Mouse (Mus musculus): ENCODE measurements around the gene Hip1.
A peak's percentile ranks its signal among the peaks of the same experiment; 100 is the strongest.

Gene Hip1

DNA sequence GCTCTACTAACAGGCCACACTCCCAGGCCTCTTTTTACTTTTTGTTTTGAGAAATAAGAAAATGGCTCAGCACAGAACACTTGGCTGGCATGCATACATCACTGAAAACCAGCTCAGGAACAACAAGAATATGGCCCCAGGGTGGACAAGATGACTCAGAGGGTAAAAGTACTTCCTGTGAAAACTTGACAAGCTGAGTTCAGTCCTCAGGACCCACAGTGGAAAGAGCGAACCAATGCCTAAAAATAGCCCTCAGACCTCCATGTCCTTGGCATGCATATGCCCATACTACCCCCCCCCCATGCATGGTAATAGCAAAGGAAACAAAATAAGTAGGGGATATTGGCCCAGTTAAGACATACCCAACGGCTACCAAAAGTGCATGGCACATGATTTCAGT is 15.0 kb downstream of the Hip1 start:
- DNase-seq, result no peak

DNA sequence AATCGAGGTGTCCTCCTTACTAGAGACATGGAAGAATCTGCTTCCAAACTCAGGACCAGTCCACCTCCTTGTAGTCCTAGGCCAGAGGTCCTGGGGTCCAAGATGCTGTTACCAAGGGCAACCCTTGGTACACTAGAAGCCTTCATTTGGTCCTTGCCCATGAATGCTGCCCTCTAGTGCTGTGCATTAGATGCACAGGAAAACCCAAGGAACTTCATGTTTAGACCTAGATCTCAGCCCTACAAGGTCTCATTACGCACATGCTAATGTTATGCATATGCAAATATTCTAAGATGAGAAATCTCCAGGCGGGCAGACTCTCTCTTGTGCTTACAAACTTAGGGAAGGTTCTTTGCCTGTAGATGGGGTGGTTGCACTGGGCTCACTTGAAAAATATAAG is 15.6 kb downstream of the Hip1 start:
- DNase-seq, result no peak

DNA sequence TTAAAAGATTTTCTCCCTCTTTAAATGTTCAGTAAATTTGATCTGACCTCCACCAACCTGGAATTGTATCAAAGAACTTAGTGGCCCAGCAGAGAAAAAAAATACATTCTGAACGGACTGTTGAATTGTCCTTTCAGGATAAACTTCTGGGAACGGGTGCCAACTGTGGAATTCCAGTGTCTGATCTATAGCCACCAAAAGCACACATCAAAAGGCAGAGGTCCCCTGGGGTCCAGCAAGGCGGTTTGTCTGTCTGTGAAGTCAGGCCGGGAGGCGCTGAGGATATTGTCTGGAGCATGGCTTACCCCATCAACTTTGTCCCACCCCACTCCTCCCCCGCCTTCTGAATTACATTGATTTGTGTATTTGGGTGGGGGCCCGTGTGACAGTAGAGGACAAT is 16.9 kb downstream of the Hip1 start:
- DNase-seq, result no peak

DNA sequence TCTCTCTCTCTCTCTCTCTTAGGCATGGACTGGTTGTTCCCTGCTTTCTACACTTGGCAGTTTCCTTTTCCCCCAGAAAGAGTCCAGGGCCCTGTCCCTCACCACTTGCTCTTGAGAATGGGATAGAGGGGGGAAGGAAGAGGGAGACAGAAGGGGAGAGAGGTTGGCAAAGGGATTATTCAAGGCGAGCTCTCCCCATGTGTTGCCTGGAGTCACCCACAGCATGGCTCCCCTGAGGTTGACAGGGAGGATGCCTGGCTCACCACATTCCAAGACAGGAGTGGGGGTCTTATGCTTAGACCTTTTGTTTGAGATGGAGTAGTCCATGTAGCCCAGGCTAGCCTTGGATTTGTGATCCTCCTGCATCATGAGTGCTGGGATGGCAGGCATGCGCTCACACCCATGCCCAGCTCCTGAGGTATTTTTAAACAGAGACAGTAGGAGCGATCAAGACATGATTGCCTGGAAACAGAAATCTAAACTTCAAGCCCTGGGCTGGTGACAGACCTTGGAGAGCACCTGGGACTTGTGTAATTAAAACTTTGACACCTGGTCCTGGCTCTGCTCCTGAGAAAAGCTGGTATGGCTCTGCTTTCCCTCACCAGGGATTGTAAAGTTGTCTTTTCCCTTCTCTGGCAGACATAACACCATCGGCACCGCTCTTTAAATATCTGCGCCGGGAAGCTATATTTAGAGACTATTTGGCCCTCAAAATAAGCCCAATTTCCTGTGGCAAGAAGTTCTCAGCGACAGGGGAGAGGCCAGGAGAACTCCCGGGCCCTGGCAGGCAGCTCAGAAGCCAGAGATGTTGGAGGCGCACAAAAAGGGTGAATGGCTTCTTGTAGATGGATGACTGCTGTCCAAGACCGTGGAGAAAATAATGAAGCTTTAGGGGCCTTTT is 20.0 kb downstream of the Hip1 start:
- no peak for DNase-seq

DNA sequence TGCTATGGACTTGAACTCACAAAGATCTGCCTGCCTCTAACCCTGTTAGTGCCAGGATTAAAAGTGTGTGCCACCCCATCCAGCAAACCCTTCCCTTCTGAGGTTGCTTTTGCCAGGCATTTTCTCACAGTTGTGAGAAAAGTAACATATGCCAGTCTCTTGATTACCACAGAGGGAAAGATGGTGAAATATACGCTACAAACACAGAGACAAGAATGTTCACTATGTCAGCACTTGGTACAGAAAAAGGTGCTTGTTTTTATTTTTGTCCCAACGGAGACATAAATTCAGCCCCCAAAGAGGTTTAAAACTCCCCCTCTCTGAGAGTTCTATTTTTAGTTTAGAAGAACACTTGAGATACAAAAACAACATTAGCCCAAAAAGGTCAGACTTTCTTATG is 20.8 kb downstream of the Hip1 start:
- no peak for DNase-seq

DNA sequence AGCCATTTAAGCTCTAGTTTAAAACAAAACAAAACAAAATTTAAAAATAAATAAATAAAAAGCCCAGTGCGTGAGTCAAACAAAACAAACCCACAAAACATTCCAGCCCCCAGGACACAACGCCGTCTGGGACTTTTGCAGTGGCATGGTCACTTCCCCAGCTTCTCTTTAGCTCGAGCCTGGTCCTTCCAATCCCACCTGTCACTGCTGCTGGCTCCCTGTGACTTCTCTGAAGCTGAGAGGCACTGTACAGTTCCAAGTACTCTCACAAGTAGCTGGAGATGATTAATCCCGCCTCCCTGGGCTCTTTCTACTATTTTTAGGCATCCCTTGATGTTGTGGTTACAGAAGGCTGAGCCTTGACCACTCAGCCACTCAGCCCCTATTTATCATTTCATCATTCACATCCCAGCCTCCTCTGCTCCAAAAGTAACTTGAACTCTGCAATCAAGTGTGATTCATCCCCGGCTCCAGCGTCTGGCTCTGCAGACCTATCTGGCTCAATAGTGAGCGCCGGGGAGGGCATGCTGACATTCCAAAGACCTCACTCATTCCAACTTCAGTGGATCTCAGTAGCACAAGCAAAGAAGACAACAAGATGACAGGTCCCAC is 22.7 kb downstream of the Hip1 start:
- no peak for DNase-seq

DNA sequence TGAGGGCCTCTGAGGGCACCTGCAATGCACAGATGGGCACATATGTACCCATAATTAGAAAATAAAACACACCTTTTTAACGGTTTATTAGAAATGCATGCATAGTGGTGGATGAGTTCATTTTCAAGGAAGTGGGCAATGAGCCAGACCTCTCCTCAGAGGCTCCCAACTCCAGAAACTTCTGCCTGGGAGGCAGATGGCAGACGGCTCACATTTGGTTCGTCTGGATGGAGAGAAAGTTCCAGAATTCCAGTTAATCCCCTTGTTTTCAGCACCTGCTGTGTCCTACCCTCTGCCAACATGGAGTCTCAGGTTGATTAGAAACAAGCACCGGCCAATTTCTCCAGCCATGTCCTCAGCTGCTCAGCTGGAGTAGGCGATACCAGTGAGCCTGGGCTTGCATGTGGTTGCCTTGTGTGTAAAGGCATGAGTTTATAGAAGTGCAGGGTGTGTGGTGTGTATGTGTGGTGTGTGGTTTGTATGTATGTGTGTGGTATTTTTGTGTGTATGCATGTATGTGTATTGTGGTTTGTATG is 27.5 kb downstream of the Hip1 start:
- DNase-seq, result no peak

DNA sequence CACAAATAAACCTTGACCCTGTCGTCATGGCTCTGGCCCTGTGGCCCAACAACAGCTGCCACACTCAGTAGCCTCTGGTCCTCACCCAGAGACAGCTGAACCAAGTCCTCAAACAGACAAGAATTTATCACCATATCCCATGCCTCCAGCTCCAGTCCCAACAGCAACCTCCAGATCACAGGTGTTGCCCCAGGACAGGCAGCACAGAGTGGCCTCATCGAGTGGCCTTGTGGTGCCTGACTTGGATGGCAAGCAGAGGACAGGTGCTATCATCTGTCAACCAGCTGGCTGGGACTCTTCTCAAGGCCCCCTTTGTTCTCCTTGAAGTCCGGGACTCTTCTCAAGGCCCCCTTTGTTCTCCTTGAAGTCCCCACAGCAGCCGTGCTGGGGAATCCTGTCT is 31.8 kb downstream of the Hip1 start:
- no peak for DNase-seq

DNA sequence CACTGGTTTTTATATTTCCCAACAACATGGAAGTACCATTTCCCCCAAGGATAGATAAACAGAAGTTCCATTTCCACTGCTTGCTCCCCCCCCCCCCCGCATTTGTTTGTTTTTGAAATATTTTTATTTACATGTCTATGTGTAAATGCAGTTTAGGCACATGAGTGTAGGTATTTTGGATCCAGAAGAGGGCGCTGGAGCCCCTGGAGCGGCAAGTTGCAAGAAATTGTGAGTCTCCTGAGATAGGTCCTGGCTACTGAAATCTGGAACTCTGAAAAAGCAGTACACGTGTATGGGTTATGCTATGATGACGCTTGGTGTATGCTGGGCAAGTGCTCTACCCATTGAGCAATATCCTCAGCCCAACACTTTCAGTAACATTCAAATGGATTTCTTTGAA is 33.8 kb downstream of the Hip1 start:
- DNase-seq, result no peak

DNA sequence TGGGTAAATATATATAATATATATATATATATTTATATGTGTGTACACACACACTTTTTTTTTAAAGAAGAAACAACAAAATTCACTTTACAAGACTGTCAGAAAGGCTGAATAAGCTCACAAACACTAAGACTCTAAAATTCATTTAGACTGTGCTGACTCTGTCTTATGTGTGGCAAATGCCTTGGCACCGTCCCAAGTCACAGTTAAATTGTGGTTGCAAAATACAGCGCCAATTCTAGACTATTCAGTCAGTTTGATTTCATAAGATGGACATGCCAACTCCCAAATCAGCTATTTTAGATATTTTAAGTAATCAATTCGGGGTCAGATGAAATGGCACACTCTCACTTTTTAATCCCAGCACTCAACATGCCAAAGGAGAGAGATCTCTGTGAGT is 36.6 kb downstream of the Hip1 start:
- peak in 1 of 2 experiments; percentile 25 for DNase-seq

DNA sequence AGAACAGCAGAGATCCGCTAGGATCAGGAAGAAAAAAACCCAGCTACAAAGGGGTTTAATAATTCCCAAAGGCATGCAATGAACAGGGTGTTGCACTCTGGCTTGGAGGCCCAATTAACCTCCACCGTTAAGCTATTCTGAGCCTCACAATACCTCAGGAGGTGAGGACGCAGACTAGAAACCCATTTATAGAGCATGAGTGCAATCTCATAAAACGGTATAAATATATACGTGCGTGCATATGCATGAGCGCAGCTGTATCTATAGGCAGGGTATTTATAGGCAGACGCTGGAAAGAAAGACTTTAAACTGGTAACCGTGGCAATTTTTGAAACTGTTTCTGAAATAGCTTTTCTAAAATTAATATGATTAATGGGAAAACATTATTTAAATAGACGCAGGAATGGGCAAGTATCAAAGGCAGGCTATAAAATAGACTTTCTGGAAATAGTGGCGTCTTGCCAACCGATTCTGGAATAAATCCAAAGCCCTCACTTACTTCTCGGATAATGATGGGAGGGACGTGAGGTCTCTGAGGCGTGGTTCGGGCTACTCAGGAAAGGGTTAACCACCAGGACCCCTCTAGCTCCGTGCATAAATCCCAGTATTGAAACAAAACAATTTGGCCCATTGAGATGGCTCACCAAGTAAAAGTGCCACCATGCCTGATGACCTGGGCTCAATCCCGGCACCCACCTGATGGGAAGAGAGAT is 37.2 kb downstream of the Hip1 start:
- DNase-seq, result no peak

DNA sequence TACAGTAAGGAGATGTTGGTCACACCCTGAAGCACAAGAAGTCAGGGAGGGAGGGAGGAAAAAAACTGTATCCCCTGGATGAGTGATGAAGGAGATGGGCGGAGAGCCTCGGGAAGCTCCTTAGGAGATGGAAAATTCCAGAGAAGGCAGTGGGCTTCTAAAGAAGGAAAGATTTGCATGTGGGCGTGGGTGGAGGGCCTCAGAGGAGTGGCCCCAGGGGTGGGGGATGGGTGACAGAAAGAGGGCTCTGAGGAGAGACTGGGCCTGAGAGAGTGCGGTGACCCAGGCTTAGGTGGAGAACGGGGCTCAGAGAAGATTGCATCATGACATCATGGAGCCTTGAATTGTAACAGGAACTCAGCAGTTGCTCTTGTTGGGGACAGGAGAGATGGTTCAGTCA is 39.5 kb downstream of the Hip1 start:
- no peak for DNase-seq

DNA sequence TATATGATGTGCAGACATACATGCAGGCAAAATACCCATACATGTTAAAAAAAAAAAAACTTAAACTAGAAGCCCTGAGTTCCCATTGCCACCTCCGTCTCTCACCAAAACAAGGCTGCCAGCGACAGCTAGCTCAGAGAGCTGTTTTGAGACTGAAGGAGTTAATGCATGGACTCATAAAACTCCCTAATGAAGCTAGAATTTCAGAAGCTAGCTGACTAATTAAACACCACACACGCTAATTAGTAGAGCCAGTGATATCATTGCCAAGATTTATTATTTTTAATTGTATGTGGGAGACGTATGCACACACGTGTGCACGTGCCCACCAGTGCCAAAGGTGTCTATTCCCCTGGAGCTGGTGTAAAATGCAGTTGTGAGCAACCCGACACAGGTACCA is 42.0 kb downstream of the Hip1 start:
- no peak for DNase-seq

DNA sequence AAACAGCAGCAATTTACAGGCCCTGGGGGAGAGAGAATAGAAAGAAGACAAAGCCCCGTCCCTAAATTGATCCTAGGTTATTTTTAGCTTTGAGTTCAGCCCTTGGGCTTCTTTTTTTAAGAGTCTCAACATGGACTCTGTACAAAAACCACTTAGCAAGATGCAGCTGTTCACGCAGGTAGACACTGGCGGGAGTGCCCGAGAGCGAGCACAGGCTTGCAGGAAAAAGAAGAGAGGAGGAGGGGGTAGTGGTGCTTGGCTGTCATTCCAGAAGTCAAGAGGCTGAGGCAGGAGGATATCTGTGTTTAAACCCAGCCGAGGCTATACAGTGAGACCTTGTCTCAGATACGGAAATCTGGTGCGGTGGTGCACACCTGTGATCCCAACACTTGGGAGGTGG is 42.9 kb downstream of the Hip1 start:
- no peak for DNase-seq

DNA sequence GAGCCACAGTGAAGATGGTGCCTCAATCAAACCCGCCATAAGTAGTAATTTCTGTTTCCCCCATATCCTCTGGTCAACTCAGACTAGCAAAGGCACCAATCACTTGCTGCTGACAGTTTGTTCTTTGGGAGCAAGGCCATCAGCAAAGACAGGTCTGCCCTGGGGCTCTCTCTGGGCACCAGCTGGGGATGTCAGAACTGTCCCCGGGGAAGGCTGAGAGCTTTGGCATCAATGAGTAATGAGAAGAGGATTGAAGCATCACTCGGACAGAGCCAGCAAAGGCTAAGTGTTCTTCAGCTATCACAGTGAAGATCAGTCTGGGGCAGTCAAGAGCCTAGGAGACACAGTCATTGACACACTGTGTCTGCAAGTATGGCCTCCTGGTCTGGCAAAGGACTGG is 46.0 kb downstream of the Hip1 start:
- no peak for DNase-seq

DNA sequence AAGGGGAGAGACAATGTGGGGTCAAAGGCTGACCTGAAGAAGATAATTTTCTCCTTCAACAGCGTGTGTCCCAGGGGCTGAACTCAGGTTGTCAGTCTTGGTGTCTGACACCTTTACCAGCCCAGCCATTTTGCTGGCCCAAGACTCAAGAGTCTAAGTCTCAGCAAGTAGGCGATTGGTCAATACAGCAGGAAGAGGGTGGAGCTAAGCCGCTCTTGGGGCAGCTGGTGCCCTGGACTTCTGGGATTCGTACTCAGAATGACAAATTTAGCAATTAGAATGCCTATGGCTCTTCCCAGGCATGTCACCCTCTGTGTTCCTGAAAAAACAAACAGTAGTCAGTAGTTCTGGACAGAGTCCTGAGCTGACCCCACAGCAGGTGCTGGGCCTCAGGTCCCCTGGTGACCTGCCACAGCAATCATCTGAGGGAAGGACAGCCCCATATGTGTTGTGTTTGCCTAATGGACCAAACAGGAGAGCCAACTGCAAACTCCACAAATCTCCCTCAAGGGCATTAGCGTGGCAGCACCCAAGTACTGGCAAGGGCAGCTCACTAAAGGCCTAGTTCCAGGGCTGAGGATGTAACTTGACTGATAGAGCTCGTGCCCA is 47.5 kb downstream of the Hip1 start:
- no peak for DNase-seq

DNA sequence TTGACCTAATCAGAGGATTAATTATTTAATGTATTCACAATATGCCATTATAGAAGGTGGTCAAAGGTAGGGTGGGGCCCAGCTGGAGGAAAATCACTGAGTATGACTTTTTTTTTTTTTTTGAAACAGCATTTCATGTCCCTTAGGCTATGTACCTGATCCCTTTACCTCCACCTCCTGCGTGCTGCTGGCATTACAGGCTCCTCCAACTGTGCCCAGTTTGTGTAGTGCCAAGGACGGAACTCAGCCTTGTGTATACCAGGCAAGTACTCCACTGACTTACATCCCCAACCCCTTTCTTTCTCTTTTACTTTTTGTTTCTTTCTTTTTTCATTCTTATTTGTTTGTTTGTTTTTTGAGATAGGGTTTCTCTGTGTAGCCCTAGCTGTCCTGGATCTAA is 48.4 kb downstream of the Hip1 start:
- DNase-seq, result no peak

DNA sequence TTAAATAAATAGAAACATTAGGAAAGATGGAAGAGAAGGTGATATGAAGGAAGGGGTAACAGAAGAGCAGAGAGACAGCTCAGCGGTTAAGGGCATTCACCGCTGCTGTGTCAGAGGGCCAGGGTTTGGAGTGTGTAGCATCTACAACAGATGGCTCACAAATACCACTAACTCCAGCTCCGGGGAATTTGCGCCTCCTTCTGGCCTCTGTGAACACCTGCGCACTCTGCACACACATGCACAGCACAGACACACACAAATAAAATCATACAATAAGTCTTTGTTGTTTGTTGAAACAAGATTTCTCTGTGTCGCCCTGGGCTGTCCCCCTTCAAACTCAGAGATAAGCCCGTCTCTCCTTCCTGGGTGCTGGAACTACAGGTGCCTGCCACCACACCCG is 49.4 kb downstream of the Hip1 start:
- no peak for DNase-seq

DNA sequence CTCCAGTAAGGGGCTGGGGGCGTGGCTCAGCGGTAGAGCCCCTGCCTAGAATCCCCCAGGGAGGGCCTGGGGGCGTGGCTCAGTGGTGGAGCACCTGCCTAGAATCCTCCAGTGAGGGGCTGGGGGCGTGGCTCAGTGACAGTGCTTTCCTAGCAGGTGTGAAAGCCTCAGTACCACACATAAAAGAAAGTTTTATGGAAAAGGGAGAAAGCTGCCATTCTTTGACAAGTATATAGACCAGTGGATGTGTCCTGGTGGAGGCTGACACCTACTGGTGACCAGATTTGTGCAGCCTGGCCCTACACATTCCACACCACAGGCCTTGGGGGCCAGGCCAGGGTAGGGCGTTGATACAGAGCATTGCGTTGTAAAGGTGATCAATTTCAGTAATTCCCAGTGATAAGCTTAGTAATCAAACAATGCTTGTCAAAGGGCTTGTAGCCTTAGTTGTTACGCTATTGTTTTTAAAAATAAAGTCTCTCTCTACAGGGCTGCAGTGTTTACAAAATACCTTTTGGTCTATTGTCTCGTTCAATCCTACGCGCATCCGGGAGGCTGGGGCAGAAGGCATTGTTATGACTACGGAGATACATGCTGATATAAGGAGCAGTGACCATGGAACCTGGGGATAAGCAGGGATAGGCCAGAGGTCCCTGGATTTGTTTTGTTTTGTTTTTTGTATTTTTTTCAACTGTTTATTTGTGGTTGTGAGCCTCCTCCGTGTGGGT is 50.6 kb downstream of the Hip1 start:
- peak in 1 of 2 experiments; percentile 32 for DNase-seq

DNA sequence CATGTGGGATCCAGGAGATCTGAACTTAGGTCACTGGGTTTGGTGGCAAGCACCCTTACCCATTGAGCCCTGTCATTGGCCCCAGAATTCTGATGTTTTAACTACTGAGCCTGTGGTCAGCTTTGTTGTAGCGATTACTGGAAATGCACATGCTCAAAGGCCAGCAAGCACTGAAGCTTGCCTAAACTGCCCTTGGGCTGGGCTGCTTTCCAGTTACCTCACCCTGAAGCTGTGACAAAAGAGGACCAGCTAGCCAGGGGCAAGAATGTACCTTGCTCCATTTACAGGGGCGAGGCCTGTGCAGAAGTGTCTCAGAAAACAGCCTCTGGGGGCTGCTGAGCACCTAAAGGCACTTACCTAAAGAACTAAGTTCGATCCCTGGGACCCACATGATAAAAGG is 51.8 kb downstream of the Hip1 start:
- no peak for DNase-seq

DNA sequence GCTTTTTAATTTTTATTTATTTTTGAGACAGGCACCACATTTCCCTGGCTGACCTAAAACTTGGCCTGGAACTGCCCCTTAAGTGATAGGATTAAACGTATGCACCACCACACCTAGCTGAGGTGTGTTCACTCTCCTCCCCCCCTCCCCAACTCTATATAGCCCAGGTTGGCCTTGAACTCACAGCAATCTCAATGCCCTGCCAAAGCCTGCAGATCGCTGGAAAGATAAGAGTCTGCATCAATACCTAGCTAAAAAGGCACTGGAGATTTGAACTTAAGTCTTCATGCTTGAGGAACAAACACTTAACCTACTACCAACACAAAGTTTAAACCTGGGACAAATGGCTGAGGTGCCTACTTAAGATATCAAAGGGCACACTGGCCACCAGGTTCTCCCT is 52.8 kb downstream of the Hip1 start:
- no peak for DNase-seq

DNA sequence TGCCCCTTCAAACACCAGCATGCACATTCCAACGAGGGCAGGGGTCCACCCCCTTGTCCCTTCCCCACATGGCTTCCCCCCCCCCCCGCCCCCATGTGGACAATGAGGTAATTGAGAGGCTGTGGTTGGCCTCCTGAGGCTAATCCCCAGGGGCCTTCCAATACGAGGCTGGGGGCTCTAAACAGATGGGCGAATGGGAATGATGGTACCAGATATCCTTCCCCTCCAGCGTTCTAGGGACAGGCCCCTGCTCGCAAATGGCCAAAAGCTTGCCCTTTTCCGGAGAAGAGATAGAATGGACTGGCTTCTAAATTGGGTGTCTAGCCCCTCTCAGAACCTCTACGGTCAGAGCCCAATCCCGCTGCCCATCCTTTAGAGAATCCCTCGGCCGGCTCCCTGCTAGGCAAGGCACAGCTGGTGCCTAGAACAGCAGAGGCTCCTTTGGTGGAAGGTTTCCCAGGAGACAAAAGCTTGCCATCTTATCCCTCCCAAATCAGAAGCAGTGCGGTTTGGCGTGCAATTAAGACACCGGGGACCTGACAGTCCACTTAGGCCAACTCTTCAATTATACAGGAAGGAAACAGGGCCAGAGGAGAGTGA is 55.1 kb downstream of the Hip1 start:
- no peak for DNase-seq

Data from kidney, adult 8-10 months (tissue).